In the genomic region with DNA sequence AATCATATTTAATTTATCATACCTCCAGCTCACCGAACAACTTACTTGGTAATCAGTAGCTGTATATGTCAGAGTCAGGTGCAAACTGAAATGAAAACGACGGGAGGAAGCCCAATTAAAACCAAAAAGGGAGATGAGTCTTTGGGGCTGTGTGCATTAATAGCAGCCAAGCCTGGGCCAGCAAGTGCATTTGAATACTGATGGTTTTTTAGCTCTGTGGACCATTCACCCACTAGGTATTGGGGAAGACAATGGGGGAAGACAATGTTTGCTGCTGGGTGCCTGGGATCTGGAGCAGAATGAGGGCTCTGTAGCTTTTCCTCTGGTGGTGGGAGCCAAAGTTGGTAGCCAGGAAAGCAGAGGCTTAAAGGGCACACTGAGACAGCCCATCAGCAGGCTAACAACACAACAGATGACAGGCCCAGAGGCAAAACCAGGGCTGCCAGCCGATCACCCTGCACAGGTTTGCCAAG, we compare ENCODE assay signal across 15 mouse cellular contexts.
DNase-seq lines count a peak whose midpoint lies in the region; ATAC-seq lines count a peak whose summit lies in the region.
"Had no signal": no experiment of that assay in that cellular context is flagged by ENCODE, and none has a peak within 500 bp of the region (broad histone marks: within the 10 kb centered on the region; RNA-seq: fewer than 3 reads in every experiment).

No protein-coding gene starts in this region.

- H3K9me3 ChIP-seq in forebrain, embryonic 12.5 days: no peaks in the 10 kb centered on the region
- H3K9me3 ChIP-seq in hindbrain, embryonic 10.5 days: 0 out of 2 replicates have a peak, but pooled peaks cover 4% of the 10 kb centered on the region
- H3K9me3 ChIP-seq in midbrain, embryonic 11.5 days (ENCODE audit: control insufficient read depth, low read length): no peaks in the 10 kb centered on the region
- H3K9me3 ChIP-seq in neural tube, embryonic 15.5 days (replicated peaks): no peaks in the 10 kb centered on the region

- no peak for DNase-seq in hindbrain, embryonic 10.5 days (ENCODE audit: low spot score)
- DNase-seq in midbrain, embryonic 11.5 days (ENCODE audit: low spot score, missing footprints): no peak
- DNase-seq in embryo, embryonic 9.5 days (ENCODE audit: extremely low spot score): no peak
- no peak for DNase-seq in gastrocnemius, postnatal 25 days
- no peak for DNase-seq in adrenal gland, adult 2 months
- DNase-seq: heart, adult 18-20 months; kidney, adult 11 months; kidney, postnatal 25 days; lung, postnatal 4 days; spleen, adult 18-20 months had no signal

- no peak overlapping the region for H3K4me2 ChIP-seq in forebrain, embryonic 12.5 days
- no peak overlapping the region for H3K4me2 ChIP-seq in midbrain, embryonic 11.5 days
- H3K4me2 ChIP-seq in neural tube, embryonic 15.5 days: no peak overlapping the region
- H3K4me2 ChIP-seq: limb, embryonic 12.5 days had no signal

- no peak overlapping the region for H3K4me3 ChIP-seq in forebrain, embryonic 12.5 days (replicated peaks)
- H3K4me3 ChIP-seq in hindbrain, embryonic 10.5 days: no peak overlapping the region
- no peak overlapping the region for H3K4me3 ChIP-seq in midbrain, embryonic 11.5 days (ENCODE audit: low read depth, low read length)
- no peak overlapping the region for H3K4me3 ChIP-seq in neural tube, embryonic 15.5 days (replicated peaks)
- H3K4me3 ChIP-seq: limb, embryonic 12.5 days had no signal

- no peaks in the 10 kb centered on the region for H3K27me3 ChIP-seq in forebrain, embryonic 12.5 days
- H3K27me3 ChIP-seq in hindbrain, embryonic 10.5 days (ENCODE audit: insufficient read depth, poor library complexity, severe bottlenecking): no peaks in the 10 kb centered on the region
- no peaks in the 10 kb centered on the region for H3K27me3 ChIP-seq in midbrain, embryonic 11.5 days (ENCODE audit: control insufficient read depth, insufficient read depth, low read length)
- H3K27me3 ChIP-seq in neural tube, embryonic 15.5 days (replicated peaks): no peaks in the 10 kb centered on the region
- H3K27me3 ChIP-seq: limb, embryonic 12.5 days had no signal

- ATAC-seq in forebrain, embryonic 12.5 days (ENCODE audit: low FRiP score): peak; percentile 42
- ATAC-seq in midbrain, embryonic 11.5 days (ENCODE audit: low FRiP score): peak; percentile 43
- peak; percentile 67 for ATAC-seq in neural tube, embryonic 15.5 days (ENCODE audit: low FRiP score)
- ATAC-seq: activated CD4-positive, CD25-positive, alpha-beta regulatory T cell, adult 4 months had no signal

- H3K9ac ChIP-seq in forebrain, embryonic 12.5 days: no peak overlapping the region
- no peak overlapping the region for H3K9ac ChIP-seq in midbrain, embryonic 11.5 days (ENCODE audit: low read length)
- no peak overlapping the region for H3K9ac ChIP-seq in neural tube, embryonic 15.5 days (replicated peaks)
- H3K9ac ChIP-seq: limb, embryonic 12.5 days had no signal

- H3K4me1 ChIP-seq in forebrain, embryonic 12.5 days: peaks cover 18% of the 10 kb centered on the region
- H3K4me1 ChIP-seq in hindbrain, embryonic 10.5 days (replicated peaks): peaks cover 12% of the 10 kb centered on the region
- no peaks in the 10 kb centered on the region for H3K4me1 ChIP-seq in midbrain, embryonic 11.5 days (ENCODE audit: control insufficient read depth, insufficient read depth, low read length)
- peaks cover 17% of the 10 kb centered on the region for H3K4me1 ChIP-seq in neural tube, embryonic 15.5 days

- no peaks in the 10 kb centered on the region for H3K36me3 ChIP-seq in forebrain, embryonic 12.5 days (replicated peaks)
- no peaks in the 10 kb centered on the region for H3K36me3 ChIP-seq in hindbrain, embryonic 10.5 days
- H3K36me3 ChIP-seq in midbrain, embryonic 11.5 days (ENCODE audit: control insufficient read depth, insufficient read depth, low read length): no peaks in the 10 kb centered on the region
- no peaks in the 10 kb centered on the region for H3K36me3 ChIP-seq in neural tube, embryonic 15.5 days
- H3K36me3 ChIP-seq: limb, embryonic 12.5 days had no signal

- H3K27ac ChIP-seq in forebrain, embryonic 12.5 days: peak overlapping the region; percentile 85
- peak overlapping the region; percentile 42 for H3K27ac ChIP-seq in hindbrain, embryonic 10.5 days
- H3K27ac ChIP-seq in midbrain, embryonic 11.5 days (ENCODE audit: low read depth, low read length): peak overlapping the region; percentile 3
- peak overlapping the region; percentile 58 for H3K27ac ChIP-seq in neural tube, embryonic 15.5 days (replicated peaks)
- H3K27ac ChIP-seq: limb, embryonic 12.5 days; stomach, postnatal 0 days had no signal

- WGBS in forebrain, embryonic 12.5 days: 57% methylated on average over 4 of the region's 4 CpGs
- 74% methylated on average over 4 of the region's 4 CpGs for WGBS in hindbrain, embryonic 10.5 days
- 75% methylated on average over 4 of the region's 4 CpGs for whole genome bisulfite sequencing in midbrain, embryonic 11.5 days
- WGBS in neural tube, embryonic 15.5 days: 33% methylated on average over 4 of the region's 4 CpGs

Comparison
In these comparisons a context has a peak if more than half of its experiments do, and no peak if none do; other contexts are left out.
1. H3K27ac ChIP-seq: peak in every context shown above with its lines; median percentile 85 in forebrain, embryonic 12.5 days; 58 in neural tube, embryonic 15.5 days; 42 in hindbrain, embryonic 10.5 days; 3 in midbrain, embryonic 11.5 days.